Mouse (Mus musculus) forebrain, embryonic 14.5 days (tissue): ENCODE measurements at regions not wholly inside any gene's neighbourhood (a gene's known extent, or its start where the extent isn't known, plus 50 kb on each side); places are given as distances from the start of the nearest gene placed in this dataset.
A peak's percentile ranks its signal among the peaks of the same experiment; 100 is the strongest.

Experiments used
- ATAC-seq: fragments of 200-750 bp; cut with Nextera tagmentation; 2 replicates; pipeline ENCODE4 v1.8.0; 2017; ENCODE audit warnings: mild to moderate bottlenecking, moderate library complexity
- DNase-seq: peaks from one replicate; pipeline ENCODE4 v3.0.0-alpha.2; 2015; ENCODE audit warnings: low spot score
- H3K27ac ChIP-seq: fragments of 300-500 bp; sonication (generic); 2 replicates; pipeline ENCODE4 v1.5.1; 2014; ENCODE audit warnings: low read depth, mild to moderate bottlenecking, control low read depth, low read length, moderate library complexity
- H3K27me3 ChIP-seq: fragments of 300-500 bp; sonication (generic); replicated peaks from 2 replicates; pipeline ENCODE4 v1.6.1; 2014; ENCODE audit warnings: low read length, control low read depth, mixed read lengths; ENCODE audit not compliant: control insufficient read depth, insufficient read depth
- H3K36me3 ChIP-seq: fragments of 300-500 bp; sonication (generic); 2 replicates; pipeline ENCODE4 v1.6.1; 2014; ENCODE audit warnings: low read length, control low read depth; ENCODE audit not compliant: control insufficient read depth, insufficient read depth
- H3K4me1 ChIP-seq: fragments of 300-500 bp; sonication (generic); 2 replicates; pipeline ENCODE4 v1.6.1; 2014; ENCODE audit warnings: antibody characterized with exemption, low read length, control low read depth; ENCODE audit not compliant: control insufficient read depth, insufficient read depth
- H3K4me2 ChIP-seq: fragments of 300-500 bp; sonication (generic); 2 replicates; pipeline ENCODE4 v1.6.1; 2014; ENCODE audit warnings: mild to moderate bottlenecking, control low read depth, low read length
- H3K4me3 ChIP-seq: fragments of 300-500 bp; sonication (generic); 2 replicates; pipeline ENCODE4 v1.5.1; 2014; ENCODE audit warnings: low read depth, low read length, control low read depth
- H3K9ac ChIP-seq: fragments of 300-500 bp; sonication (generic); 2 replicates; pipeline ENCODE4 v1.6.1; 2014; ENCODE audit warnings: mild to moderate bottlenecking, low read length, control low read depth, moderate library complexity
- H3K9me3 ChIP-seq: fragments of 300-500 bp; sonication (generic); replicated peaks from 2 replicates; pipeline ENCODE4 v1.6.1; 2016; ENCODE audit warnings: low read length, control low read depth, mixed read lengths; ENCODE audit not compliant: control insufficient read depth
- WGBS: fragments of 180-500 bp; shearing (Covaris S2); extraction: QIAGEN DNeasy Blood & Tissue Kit; methylation state at CpG from one replicate; pipeline ENCODE4 v1.1.7; 2014; 5-methylcytosine and 5-hydroxymethylcytosine counted together

DNA sequence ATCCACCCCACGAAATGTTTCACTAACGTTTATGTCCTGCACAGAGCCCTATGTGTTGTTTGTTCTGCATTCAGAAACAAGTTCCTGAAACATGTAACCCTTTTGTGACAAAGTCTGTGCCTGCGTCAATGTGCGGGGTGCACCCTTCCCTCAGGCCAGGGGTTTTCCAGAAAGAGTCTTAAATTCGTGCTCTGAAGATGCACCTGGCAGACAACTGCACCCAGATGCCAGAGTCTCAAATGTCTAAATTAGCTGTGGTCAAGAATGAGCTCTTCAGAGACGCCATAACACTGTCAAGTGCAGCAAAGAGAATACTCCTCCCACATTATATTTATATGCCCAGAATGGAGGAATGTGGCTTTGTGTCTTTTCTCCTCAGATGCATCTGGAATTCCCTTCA is 341.6 kb upstream of the Intu start:
- no peak overlapping the region for H3K4me3 ChIP-seq
- H3K27ac ChIP-seq, result no peak overlapping the region
- no peaks in the 10 kb centered on the region for H3K36me3 ChIP-seq
- H3K9me3 ChIP-seq, result no peaks in the 10 kb centered on the region
- H3K27me3 ChIP-seq, result no peaks in the 10 kb centered on the region
- 82% methylated on average over 6 of the region's 6 CpGs for WGBS
- H3K4me2 ChIP-seq, result no peak overlapping the region
- ATAC-seq (no peak), DNase-seq (no peak)
- no peaks in the 10 kb centered on the region for H3K4me1 ChIP-seq
- no peak overlapping the region for H3K9ac ChIP-seq

DNA sequence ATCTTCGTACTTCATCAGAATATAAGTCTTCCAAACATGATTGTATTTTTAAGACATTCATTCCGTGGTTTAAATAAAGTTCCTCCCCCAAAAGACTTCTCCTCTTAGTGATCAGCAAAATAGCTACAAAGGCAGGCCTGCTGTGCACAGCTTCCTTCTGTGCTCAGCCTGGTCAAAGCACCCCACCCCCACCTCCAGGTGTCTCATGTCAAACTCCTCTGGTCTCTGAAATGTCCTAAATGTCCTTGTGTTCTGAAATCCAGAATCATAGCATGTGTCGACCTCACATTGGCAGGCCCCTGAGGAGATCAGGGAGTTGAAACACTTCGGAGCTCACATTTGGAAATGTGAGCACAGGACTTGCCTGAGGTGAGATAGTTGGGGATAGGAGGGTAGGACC is 341.1 kb upstream of the Intu start:
- H3K9ac ChIP-seq, result no peak overlapping the region
- H3K27me3 ChIP-seq, result no peaks in the 10 kb centered on the region
- H3K4me3 ChIP-seq, result no peak overlapping the region
- H3K36me3 ChIP-seq, result no peaks in the 10 kb centered on the region
- H3K4me1 ChIP-seq, result no peaks in the 10 kb centered on the region
- DNase-seq (no peak), ATAC-seq (no peak)
- no peak overlapping the region for H3K27ac ChIP-seq
- no peak overlapping the region for H3K4me2 ChIP-seq
- H3K9me3 ChIP-seq, result no peaks in the 10 kb centered on the region
- WGBS, result 66% methylated on average over 4 of the region's 4 CpGs

DNA sequence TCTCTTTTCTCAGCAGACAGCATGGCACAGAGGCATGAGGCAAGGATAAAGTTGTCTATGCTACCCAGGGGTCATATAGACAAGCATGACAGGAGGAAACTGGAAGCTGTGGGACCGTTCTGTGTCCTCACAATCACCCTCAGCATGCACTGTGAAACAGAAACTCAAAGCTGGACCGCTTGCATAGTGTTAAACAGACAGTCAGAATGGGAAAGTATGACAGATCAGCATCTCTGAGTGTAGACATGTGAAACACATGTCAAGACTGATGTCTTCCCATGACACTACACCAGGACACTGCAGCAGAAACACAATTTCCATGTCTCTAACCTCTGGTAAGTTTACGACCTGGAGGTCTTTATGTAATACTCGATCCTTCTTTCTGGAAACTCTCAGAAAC is 330.9 kb upstream of the Intu start:
- Histone ChIP-seq H3K9me3 (no peaks in the 10 kb centered on the region), H3K4me1 (no peaks in the 10 kb centered on the region), H3K4me2 (no peak overlapping the region), H3K9ac (no peak overlapping the region), H3K27ac (no peak overlapping the region), H3K27me3 (no peaks in the 10 kb centered on the region), H3K36me3 (no peaks in the 10 kb centered on the region), H3K4me3 (no peak overlapping the region)
- 92% methylated on average over 4 of the region's 4 CpGs for WGBS
- no peak for ATAC-seq
- DNase-seq, result no peak

DNA sequence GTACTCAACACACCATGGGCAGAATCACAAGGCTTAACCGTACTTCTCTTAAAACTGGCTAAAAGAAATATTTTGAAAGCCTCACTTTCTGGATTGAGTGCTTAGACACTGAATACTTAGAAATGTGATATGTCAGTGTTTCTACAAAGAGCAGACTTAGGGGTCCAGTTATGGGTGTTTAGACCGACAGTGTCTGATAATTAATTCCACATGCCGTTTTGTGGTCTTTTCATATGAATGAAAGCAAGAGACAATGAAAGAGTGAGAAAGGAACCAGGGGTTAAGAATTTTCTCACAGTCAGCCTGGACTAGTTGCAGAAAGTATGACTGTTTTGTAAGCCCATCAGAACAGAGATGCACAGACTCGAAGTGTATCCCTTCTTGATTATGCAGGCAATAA is 324.8 kb upstream of the Intu start:
- Histone ChIP-seq H3K4me3 (no peak overlapping the region), H3K27ac (no peak overlapping the region), H3K36me3 (no peaks in the 10 kb centered on the region), H3K9ac (no peak overlapping the region), H3K9me3 (no peaks in the 10 kb centered on the region), H3K4me1 (no peaks in the 10 kb centered on the region), H3K4me2 (no peak overlapping the region), H3K27me3 (no peaks in the 10 kb centered on the region)
- DNase-seq (no peak), ATAC-seq (no peak)
- WGBS, result 38% methylated on average over 4 of the region's 4 CpGs

- H3K9me3 ChIP-seq, result no peaks in the 10 kb centered on the region
- no peak overlapping the region for H3K27ac ChIP-seq
- no peak for ATAC-seq
- H3K4me3 ChIP-seq, result no peak overlapping the region
- H3K4me2 ChIP-seq, result no peak overlapping the region
- H3K9ac ChIP-seq, result no peak overlapping the region
- H3K27me3 ChIP-seq, result no peaks in the 10 kb centered on the region
- H3K36me3 ChIP-seq, result no peaks in the 10 kb centered on the region
- no peaks in the 10 kb centered on the region for H3K4me1 ChIP-seq
- no peak for DNase-seq
Observed at GRCm38 (mm10) chr3:40211793-40212192, 319.3 kb upstream of the Intu start.

DNA sequence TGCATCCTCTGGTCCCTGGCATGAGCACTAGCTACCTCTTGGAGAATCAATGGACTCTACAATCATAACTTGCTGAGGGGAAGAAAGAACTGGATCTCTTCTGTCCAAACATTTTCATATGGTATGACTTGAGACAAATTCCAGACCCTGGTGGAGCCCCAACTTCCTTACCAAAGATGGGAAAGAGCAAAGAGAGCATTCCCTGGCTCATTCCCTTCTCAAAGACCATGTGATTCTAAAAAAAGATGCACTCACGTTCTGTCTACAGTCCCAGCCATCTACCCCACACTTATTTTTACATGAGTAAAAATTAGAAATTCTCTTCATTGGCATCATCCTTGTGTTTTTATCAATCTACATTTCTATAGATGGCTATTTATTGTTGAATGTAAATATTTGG is 304.3 kb upstream of the Intu start:
- no peaks in the 10 kb centered on the region for H3K9me3 ChIP-seq
- no peak overlapping the region for H3K9ac ChIP-seq
- no peaks in the 10 kb centered on the region for H3K36me3 ChIP-seq
- H3K4me1 ChIP-seq, result no peaks in the 10 kb centered on the region
- ATAC-seq, result no peak
- H3K4me2 ChIP-seq, result no peak overlapping the region
- H3K27me3 ChIP-seq, result no peaks in the 10 kb centered on the region
- H3K4me3 ChIP-seq, result no peak overlapping the region
- DNase-seq, result no peak
- no peak overlapping the region for H3K27ac ChIP-seq
- 93% methylated on average over 1 of the region's 1 CpGs for WGBS

DNA sequence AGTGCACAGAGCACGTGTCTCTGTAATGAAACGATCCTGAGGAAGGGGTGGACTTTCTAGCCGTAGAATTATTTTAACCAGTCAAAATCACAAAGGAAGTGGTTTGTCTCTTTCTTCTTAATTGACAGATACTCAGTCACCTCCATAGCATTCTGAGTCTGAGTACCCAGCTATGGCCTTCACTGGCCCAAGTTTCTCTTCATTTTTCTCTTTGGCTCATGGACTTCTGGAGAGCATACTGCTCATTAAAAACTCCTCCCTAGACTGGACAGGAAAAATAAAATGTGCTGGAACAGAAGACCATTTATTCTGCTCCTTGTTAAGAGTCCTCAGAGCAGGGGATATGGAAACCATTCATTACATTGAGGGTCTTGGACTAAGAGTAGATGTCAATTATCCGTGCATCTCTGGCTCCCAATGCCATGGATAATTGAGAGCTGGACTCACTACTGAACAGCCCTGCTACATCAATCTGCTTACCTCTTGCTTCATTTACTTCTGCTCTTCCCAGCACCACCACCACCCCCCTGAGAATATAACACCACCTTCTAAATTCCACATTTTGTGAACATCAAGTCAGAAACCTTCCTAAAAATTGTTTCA is 287.5 kb upstream of the Intu start:
- no peak overlapping the region for H3K27ac ChIP-seq
- 20% methylated on average over 4 of the region's 4 CpGs for WGBS
- DNase-seq (peak; percentile 30), ATAC-seq (peak; percentile 54)
- H3K36me3 ChIP-seq, result no peaks in the 10 kb centered on the region
- no peaks in the 10 kb centered on the region for H3K9me3 ChIP-seq
- H3K27me3 ChIP-seq, result no peaks in the 10 kb centered on the region
- no peak overlapping the region for H3K4me2 ChIP-seq
- no peak overlapping the region for H3K4me3 ChIP-seq
- no peaks in the 10 kb centered on the region for H3K4me1 ChIP-seq
- no peak overlapping the region for H3K9ac ChIP-seq

DNA sequence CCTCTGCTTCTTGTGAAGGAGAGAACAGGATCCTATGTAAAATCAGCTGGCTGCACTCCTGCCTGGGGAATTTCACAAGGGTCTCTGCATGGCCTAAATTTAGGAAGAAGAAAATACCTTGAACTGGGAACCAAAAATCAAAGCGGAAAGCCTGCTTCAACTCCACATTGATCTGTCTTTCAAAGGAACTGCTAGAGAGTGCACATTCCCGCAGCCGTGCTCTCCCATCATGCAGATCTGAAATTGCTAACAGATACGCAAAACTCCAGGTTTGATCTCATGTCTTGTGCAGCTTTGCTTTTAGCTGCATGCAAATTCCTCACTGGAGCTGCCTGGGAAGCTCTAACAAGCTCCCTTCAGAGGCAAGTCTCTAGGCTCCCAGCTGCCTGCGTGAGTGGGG is 276.7 kb upstream of the Intu start:
- Histone ChIP-seq H3K27ac (no peak overlapping the region), H3K27me3 (no peaks in the 10 kb centered on the region), H3K4me2 (no peak overlapping the region), H3K9me3 (no peaks in the 10 kb centered on the region), H3K9ac (no peak overlapping the region), H3K4me3 (no peak overlapping the region), H3K36me3 (no peaks in the 10 kb centered on the region), H3K4me1 (no peaks in the 10 kb centered on the region)
- WGBS, result 69% methylated on average over 5 of the region's 5 CpGs
- DNase-seq (peak; percentile 4), ATAC-seq (no peak)

- Histone ChIP-seq H3K27me3 (no peaks in the 10 kb centered on the region), H3K9me3 (no peaks in the 10 kb centered on the region), H3K27ac (no peak overlapping the region), H3K36me3 (no peaks in the 10 kb centered on the region), H3K4me2 (no peak overlapping the region), H3K9ac (no peak overlapping the region), H3K4me1 (no peaks in the 10 kb centered on the region), H3K4me3 (no peak overlapping the region)
- peak; percentile 19 for DNase-seq
- WGBS, result 88% methylated on average over 7 of the region's 7 CpGs
- no peak for ATAC-seq
Observed at GRCm38 (mm10) chr3:40262536-40262935, 268.6 kb upstream of the Intu start.
